Mouse (Mus musculus): ENCODE results near the gene Fpgt.

Fpgt gene

GRCm38 (mm10) chr3:155093116-155093956, at the start of gene Fpgt, which contains the start of gene Lrriq3:
Gene Fpgt, minus strand, starts transcription at chr3:155093403.
Gene Lrriq3, plus strand, starts transcription at chr3:155093434.
- in situ Hi-C loops (cut with MboI; ENCODE audit: low sequenced_read_pairs): no loop called here

GRCm38 (mm10) chr3:155141047-155141446, 47.8 kb upstream of the Fpgt start:
- in situ Hi-C loops (cut with MboI; ENCODE audit: low sequenced_read_pairs): no loop called here

- in situ Hi-C loops (cut with MboI; ENCODE audit: low sequenced_read_pairs): no loop called here
Measured at GRCm38 (mm10) chr3:155137737-155138136, 44.5 kb upstream of the Fpgt start.

GRCm38 (mm10) chr3:155105957-155106356, 12.8 kb upstream of the Fpgt start:
- in situ Hi-C loops (cut with MboI; ENCODE audit: low sequenced_read_pairs): no loop called here

- in situ Hi-C loops (cut with MboI; ENCODE audit: low sequenced_read_pairs): no loop called here
Measured at GRCm38 (mm10) chr3:155099266-155099665, 6.1 kb upstream of the Fpgt start.

GRCm38 (mm10) chr3:155092081-155092480, 1.1 kb downstream of the Fpgt start:
- in situ Hi-C loops (cut with MboI; ENCODE audit: low sequenced_read_pairs): no loop called here

- in situ Hi-C loops (cut with MboI; ENCODE audit: low sequenced_read_pairs): no loop called here
Measured at GRCm38 (mm10) chr3:155077908-155078307, 15.3 kb downstream of the Fpgt start.

- in situ Hi-C loops (cut with MboI; ENCODE audit: low sequenced_read_pairs): no loop called here
Measured at GRCm38 (mm10) chr3:155059449-155059822, 33.8 kb downstream of the Fpgt start.

- in situ Hi-C loops (cut with MboI; ENCODE audit: low sequenced_read_pairs): no loop called here
Measured at GRCm38 (mm10) chr3:155058800-155059448, 34.3 kb downstream of the Fpgt start.

- in situ Hi-C loops (cut with MboI; ENCODE audit: low sequenced_read_pairs): no loop called here
Measured at GRCm38 (mm10) chr3:155057566-155057965, 35.6 kb downstream of the Fpgt start.

GRCm38 (mm10) chr3:155056606-155057005, 36.6 kb downstream of the Fpgt start:
- in situ Hi-C loops (cut with MboI; ENCODE audit: low sequenced_read_pairs): no loop called here

- in situ Hi-C loops (cut with MboI; ENCODE audit: low sequenced_read_pairs): no loop called here
Measured at GRCm38 (mm10) chr3:155055231-155055916, 37.8 kb downstream of the Fpgt start, which contains the start of gene Tnni3k. Gene Tnni3k, minus strand, starts transcription at chr3:155055407.

- in situ Hi-C loops (cut with MboI; ENCODE audit: low sequenced_read_pairs): no loop called here
Measured at GRCm38 (mm10) chr3:155053189-155053588, 40.0 kb downstream of the Fpgt start.

- in situ Hi-C loops (cut with MboI; ENCODE audit: low sequenced_read_pairs): no loop called here
Measured at GRCm38 (mm10) chr3:155052021-155052420, 41.2 kb downstream of the Fpgt start.

- in situ Hi-C loops (cut with MboI; ENCODE audit: low sequenced_read_pairs): no loop called here
Measured at GRCm38 (mm10) chr3:155039012-155039836, 54.0 kb downstream of the Fpgt start.
